Mouse (Mus musculus): ENCODE results near the gene Fam110a.

DNA sequence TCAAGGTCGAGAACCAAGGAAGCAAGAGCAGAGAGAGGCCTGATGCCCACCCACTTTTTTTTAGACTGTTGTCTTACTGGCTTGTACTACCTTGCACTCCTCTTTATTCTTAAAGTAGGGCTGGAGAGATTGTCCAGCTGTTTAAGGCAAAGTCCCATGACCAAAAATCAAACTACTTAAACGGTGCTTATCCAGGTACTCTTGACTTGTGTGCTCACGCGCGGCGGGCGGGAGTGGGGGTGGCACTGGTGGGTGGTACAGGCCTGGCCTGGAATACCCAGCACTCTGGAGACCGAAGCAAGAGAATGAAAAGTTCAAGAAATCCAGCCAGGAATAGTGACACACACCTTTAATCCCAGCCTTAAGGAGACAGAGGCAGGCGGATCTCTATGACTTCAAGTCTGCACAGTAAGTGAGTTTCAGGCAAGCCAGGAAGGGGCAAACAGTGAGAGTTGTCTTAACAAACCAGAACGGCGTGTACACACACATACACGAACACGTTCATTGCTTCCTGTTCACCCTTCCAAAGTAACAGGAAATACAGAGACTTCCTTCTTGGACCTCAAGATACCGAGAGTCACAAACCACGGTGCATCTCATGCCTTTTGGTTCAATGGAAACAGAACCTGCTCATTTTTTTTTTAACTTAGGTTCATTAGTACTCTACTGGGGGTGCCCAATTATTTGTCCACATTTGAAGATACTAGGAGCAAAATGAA lies 29.2 kb upstream of the Fam110a start:
- TF ChIP-seq CTCF (conservative IDR thresholded peaks at IDR 0.05; ENCODE audit: low read length) (no peak), NANOG (IDR thresholded peaks at IDR 0.05; ENCODE audit: borderline replicate concordance, low read length) (no peak)
